Comparison of ENCODE assay signal across 8 mouse cellular contexts in genomic region chr7:16174597-16175541, GRCm38 (mm10). TPM values are rescaled to one million over a fixed set of nuclear protein-coding genes. Genes with fewer than 3 reads are reported as not detected.
A peak's percentile ranks its signal among the peaks of the same experiment; 100 is the strongest.
DNase-seq lines count a peak whose midpoint lies in the region; ATAC-seq and TF ChIP-seq lines count a peak whose summit lies in the region.

Gene Meis3, plus strand, starts transcription at chr7:16175090.

- H3K27me3 ChIP-seq in kidney, adult 2 months (replicated peaks; ENCODE audit: control insufficient read depth, insufficient read depth, low read length): no peaks in the 10 kb centered on the region
- H3K27me3 ChIP-seq in limb, embryonic 13.5 days: peaks cover 68% of the 10 kb centered on the region
- no peaks in the 10 kb centered on the region for H3K27me3 ChIP-seq in midbrain, embryonic 14.5 days (ENCODE audit: control insufficient read depth, insufficient read depth, low read length)
- H3K27me3 ChIP-seq in stomach, embryonic 14.5 days (ENCODE audit: control insufficient read depth, insufficient read depth, low read length): no peaks in the 10 kb centered on the region

- 1% methylated on average over 35 of the region's 42 CpGs for WGBS in kidney, adult 2 months
- under 1% methylated on average over 42 of the region's 42 CpGs for WGBS in limb, embryonic 13.5 days
- WGBS in midbrain, embryonic 14.5 days: under 1% methylated on average over 38 of the region's 42 CpGs
- WGBS in stomach, embryonic 14.5 days: under 1% methylated on average over 39 of the region's 42 CpGs

- TF ChIP-seq CTCF in kidney, adult 2 months (conservative IDR thresholded peaks at IDR 0.05; ENCODE audit: insufficient read depth, insufficient read length, low read depth, low read length): no peak

- peak within 1 kb of the TSS; percentile 79 for H3K4me2 ChIP-seq in limb, embryonic 13.5 days (replicated peaks)
- H3K4me2 ChIP-seq in midbrain, embryonic 14.5 days (ENCODE audit: low read length): peak within 1 kb of the TSS; percentile 74
- H3K4me2 ChIP-seq in stomach, embryonic 14.5 days (replicated peaks; ENCODE audit: low read depth, low read length): peak within 1 kb of the TSS; percentile 75

- no peak for TF ChIP-seq POLR2A in kidney, adult 2 months (IDR thresholded peaks at IDR 0.05; ENCODE audit: low read depth, low read length)

- peak within 1 kb of the TSS; percentile 51 for H3K4me3 ChIP-seq in kidney, adult 2 months (ENCODE audit: insufficient read depth, low read depth, low read length)
- peak within 1 kb of the TSS; percentile 52 for H3K4me3 ChIP-seq in limb, embryonic 13.5 days
- H3K4me3 ChIP-seq in midbrain, embryonic 14.5 days (replicated peaks; ENCODE audit: low read depth, low read length): peak within 1 kb of the TSS; percentile 78
- peak within 1 kb of the TSS; percentile 63 for H3K4me3 ChIP-seq in stomach, embryonic 14.5 days (ENCODE audit: low read depth, low read length)

- H3K4me1 ChIP-seq in kidney, adult 2 months (ENCODE audit: control insufficient read depth, insufficient read depth, low read length): no peaks in the 10 kb centered on the region
- H3K4me1 ChIP-seq in limb, embryonic 13.5 days: peaks cover 15% of the 10 kb centered on the region
- H3K4me1 ChIP-seq in midbrain, embryonic 14.5 days (ENCODE audit: control insufficient read depth, insufficient read depth, low read length): peaks cover 32% of the 10 kb centered on the region
- 0 out of 2 replicates have a peak, but pooled peaks cover 3% of the 10 kb centered on the region for H3K4me1 ChIP-seq in stomach, embryonic 14.5 days (ENCODE audit: control insufficient read depth, insufficient read depth, low read length)

- no peaks in the 10 kb centered on the region for H3K36me3 ChIP-seq in kidney, adult 2 months (ENCODE audit: control insufficient read depth, insufficient read depth, low read length)
- no peaks in the 10 kb centered on the region for H3K36me3 ChIP-seq in limb, embryonic 13.5 days
- H3K36me3 ChIP-seq in midbrain, embryonic 14.5 days (ENCODE audit: control insufficient read depth, insufficient read depth, low read length): peaks cover 26% of the 10 kb centered on the region
- peaks cover 6% of the 10 kb centered on the region; the same call in 1 of the 2 replicates for H3K36me3 ChIP-seq in stomach, embryonic 14.5 days (ENCODE audit: control insufficient read depth, insufficient read depth, low read length)

- H3K9ac ChIP-seq in limb, embryonic 13.5 days: peak within 1 kb of the TSS; percentile 73
- peak within 1 kb of the TSS; percentile 81 for H3K9ac ChIP-seq in midbrain, embryonic 14.5 days (replicated peaks; ENCODE audit: low read length)
- H3K9ac ChIP-seq in stomach, embryonic 14.5 days (replicated peaks; ENCODE audit: low read depth, low read length): peak within 1 kb of the TSS; percentile 68

- DNase-seq in kidney, adult 2 months: peak; percentile 21
- no peak for DNase-seq in kidney, adult 11 months
- DNase-seq in cerebellum, adult 9-11 months: peak; percentile 71
- DNase-seq in gastrocnemius, postnatal 10 days: peak; percentile 37
- DNase-seq in induced T-regulatory cell, adult 2 months (ENCODE audit: low read depth): peak; percentile 69
- DNase-seq in midbrain, embryonic 14.5 days: peak; percentile 90

- H3K9me3 ChIP-seq in limb, embryonic 13.5 days: no peaks in the 10 kb centered on the region
- H3K9me3 ChIP-seq in midbrain, embryonic 14.5 days (ENCODE audit: control insufficient read depth, low read length): no peaks in the 10 kb centered on the region
- no peaks in the 10 kb centered on the region for H3K9me3 ChIP-seq in stomach, embryonic 14.5 days (ENCODE audit: control insufficient read depth, low read depth, low read length)

- H3K27ac ChIP-seq in kidney, adult 2 months (ENCODE audit: insufficient read depth, low read depth, low read length): no peak within 1 kb of the TSS
- H3K27ac ChIP-seq in limb, embryonic 13.5 days: no peak within 1 kb of the TSS
- H3K27ac ChIP-seq in midbrain, embryonic 14.5 days (replicated peaks; ENCODE audit: low read depth, low read length): peak within 1 kb of the TSS; percentile 86
- H3K27ac ChIP-seq in stomach, embryonic 14.5 days (ENCODE audit: low read length): peak within 1 kb of the TSS; percentile 44; the same call in 1 of the 2 replicates

- peak; percentile 83 for ATAC-seq in limb, embryonic 13.5 days (ENCODE audit: low FRiP score, low read depth)
- peak; percentile 87 for ATAC-seq in midbrain, embryonic 14.5 days (ENCODE audit: low FRiP score, low TSS enrichment)
- ATAC-seq in stomach, embryonic 14.5 days (ENCODE audit: insufficient number of reproducible peaks, insufficient read depth, low FRiP score, low read depth): peak; percentile 80

RNA-seq across cellular contexts. Expression of gene Meis3, which starts in this region (rescaled TPM):
- 3.8 and 6.6 TPM in 2 replicates for polyA plus RNA-seq in kidney, adult 2 months (2012; rRNA removed)
- total RNA-seq in gastrocnemius, postnatal 10 days (2021): 1 to 10 TPM; 4.2 to 6.8 TPM
- 14.2 and 15.6 TPM in 2 replicates for polyA plus RNA-seq in limb, embryonic 13.5 days (2015; fragmentation: Nextera tagmentation; extraction: Ambion mirVana)
- polyA plus RNA-seq in midbrain, embryonic 14.5 days (2014; fragmentation: Nextera tagmentation; extraction: Ambion mirVana): 137 and 151 TPM in 2 replicates
- polyA plus RNA-seq in stomach, embryonic 14.5 days (2014; fragmentation: Nextera tagmentation; extraction: Ambion mirVana): 32.2 and 44.4 TPM in 2 replicates

Comparison
In these comparisons a context has a peak if more than half of its experiments do, and no peak if none do; other contexts are left out.
1. H3K27ac ChIP-seq: peak in midbrain, embryonic 14.5 days (single experiment) and stomach, embryonic 14.5 days (single experiment); none in kidney, adult 2 months (single experiment) and limb, embryonic 13.5 days (single experiment).
2. Peak in every context shown above with its lines, with median percentiles within 50 percentile points of each other: H3K4me3 ChIP-seq, ATAC-seq, H3K4me2 ChIP-seq and H3K9ac ChIP-seq.